Mouse (Mus musculus) heart, embryonic 11.5 days (tissue): Measurements from ENCODE around the gene Enthd1. TPM values are rescaled to one million over a fixed set of nuclear protein-coding genes. Genes with fewer than 3 reads are reported as not detected.

Experiments
- ATAC-seq: fragments of 200-750 bp; cut with Nextera tagmentation; replicated peaks from 2 replicates; pipeline ENCODE4 v1.8.0; 2017; ENCODE audit warnings: moderate library complexity; ENCODE audit not compliant: insufficient number of reproducible peaks, low FRiP score, low TSS enrichment
- H3K27ac ChIP-seq: fragments of 300-500 bp; sonication (generic); 2 replicates; pipeline ENCODE4 v1.5.1; 2014; ENCODE audit warnings: mild to moderate bottlenecking, low read depth, low read length
- H3K27me3 ChIP-seq: fragments of 300-500 bp; sonication (generic); 2 replicates; pipeline ENCODE4 v1.6.1; 2014; ENCODE audit warnings: mild to moderate bottlenecking, low read length, mixed read lengths; ENCODE audit not compliant: control insufficient read depth, insufficient read depth
- H3K36me3 ChIP-seq: fragments of 300-500 bp; sonication (generic); 2 replicates; pipeline ENCODE4 v1.6.1; 2014; ENCODE audit warnings: mild to moderate bottlenecking, low read length, moderate library complexity, mixed read lengths; ENCODE audit not compliant: control insufficient read depth, insufficient read depth
- H3K4me1 ChIP-seq: fragments of 300-500 bp; sonication (generic); 2 replicates; pipeline ENCODE4 v1.6.1; 2014; ENCODE audit warnings: low read length; ENCODE audit not compliant: control insufficient read depth, insufficient read depth
- H3K4me2 ChIP-seq: fragments of 300-500 bp; sonication (generic); 2 replicates; pipeline ENCODE4 v1.6.1; 2014; ENCODE audit warnings: mild to moderate bottlenecking, moderate library complexity
- H3K4me3 ChIP-seq: fragments of 300-500 bp; sonication (generic); 2 replicates; pipeline ENCODE4 v1.5.1; 2014; ENCODE audit warnings: low read depth, low read length
- H3K9ac ChIP-seq: fragments of 300-500 bp; sonication (generic); 2 replicates; pipeline ENCODE4 v1.6.1; 2014; ENCODE audit warnings: mild to moderate bottlenecking, low read depth, low read length, moderate library complexity
- H3K9me3 ChIP-seq: fragments of 300-500 bp; sonication (generic); replicated peaks from 2 replicates; pipeline ENCODE4 v1.6.1; 2016; ENCODE audit warnings: low read length; ENCODE audit not compliant: control insufficient read depth
- WGBS: fragments of 180-500 bp; shearing (Covaris S2); extraction: QIAGEN DNeasy Blood & Tissue Kit; methylation state at CpG from one replicate; pipeline ENCODE4 v1.1.7; 2014; ENCODE audit not compliant: insufficient replicate concordance; 5-methylcytosine and 5-hydroxymethylcytosine counted together
- polyA plus RNA-seq: library from polyadenylated mRNA; unstranded; fragments of >200 nt; fragmentation: Nextera tagmentation; extraction: Ambion mirVana; gene quantifications from 2 replicates; pipeline ENCODE4 v1.2.1, GENCODE M21; 2014

The Enthd1 gene
- polyA plus RNA-seq, 1 experiment from 2014 or later = not detected

DNA sequence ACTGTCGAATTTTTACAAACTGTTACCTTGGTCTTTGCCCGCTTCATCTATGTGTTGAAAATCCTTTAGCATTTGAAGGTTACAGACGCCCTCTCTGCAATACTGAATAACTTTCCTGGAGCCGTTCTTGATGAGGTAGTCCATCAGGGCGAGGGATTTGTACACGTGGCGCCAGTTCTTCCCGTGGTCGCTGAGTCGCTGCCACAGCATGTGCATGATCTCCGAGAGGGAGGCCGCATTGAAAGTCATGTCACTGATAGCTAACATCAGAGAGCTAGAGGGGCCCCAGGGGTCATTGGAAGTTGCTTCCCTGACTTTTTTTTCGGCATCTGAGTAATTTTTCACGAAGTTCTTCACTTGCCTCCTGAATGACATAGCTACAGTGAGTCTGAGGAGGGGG, 5.0 kb downstream of the Enthd1 start:
- WGBS = 39% methylated on average over 14 of the region's 14 CpGs
- no peak overlapping the region for H3K9ac ChIP-seq
- ATAC-seq = no peak
- H3K4me1 ChIP-seq = peaks cover 8% of the 10 kb centered on the region
- H3K4me2 ChIP-seq = peak overlapping the region; percentile 4; the same call in 1 of the 2 replicates
- no peak overlapping the region for H3K27ac ChIP-seq
- no peaks in the 10 kb centered on the region for H3K9me3 ChIP-seq
- peaks cover 4% of the 10 kb centered on the region for H3K27me3 ChIP-seq
- no peak overlapping the region for H3K4me3 ChIP-seq
- no peaks in the 10 kb centered on the region for H3K36me3 ChIP-seq

DNA sequence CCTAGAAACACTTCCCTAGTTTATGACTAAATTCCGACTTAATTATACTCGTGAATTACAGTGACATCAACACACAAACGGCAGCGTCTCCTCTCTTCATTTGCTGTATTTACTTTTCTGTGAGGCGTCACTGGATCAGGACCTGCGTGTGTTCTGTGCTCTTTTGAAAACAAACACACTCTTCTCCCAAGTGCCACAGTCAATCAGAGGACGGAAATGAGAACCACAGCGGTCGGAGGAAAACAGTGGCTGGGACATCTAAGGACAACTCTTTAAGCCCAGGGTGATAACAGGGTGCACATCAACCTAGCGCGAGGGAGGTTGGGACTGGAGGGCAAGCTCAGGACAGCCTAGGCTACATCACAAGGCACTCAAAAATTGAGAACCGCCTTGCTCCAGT, 5.4 kb downstream of the Enthd1 start:
- no peak for ATAC-seq
- 32% methylated on average over 12 of the region's 12 CpGs for WGBS
- Histone ChIP-seq H3K4me1 (peaks cover 8% of the 10 kb centered on the region), H3K4me2 (no peak overlapping the region; the same call in 1 of the 2 replicates), H3K27ac (no peak overlapping the region), H3K4me3 (no peak overlapping the region), H3K9me3 (no peaks in the 10 kb centered on the region), H3K36me3 (no peaks in the 10 kb centered on the region), H3K27me3 (peaks cover 2% of the 10 kb centered on the region; the same call in 1 of the 2 replicates), H3K9ac (no peak overlapping the region)

DNA sequence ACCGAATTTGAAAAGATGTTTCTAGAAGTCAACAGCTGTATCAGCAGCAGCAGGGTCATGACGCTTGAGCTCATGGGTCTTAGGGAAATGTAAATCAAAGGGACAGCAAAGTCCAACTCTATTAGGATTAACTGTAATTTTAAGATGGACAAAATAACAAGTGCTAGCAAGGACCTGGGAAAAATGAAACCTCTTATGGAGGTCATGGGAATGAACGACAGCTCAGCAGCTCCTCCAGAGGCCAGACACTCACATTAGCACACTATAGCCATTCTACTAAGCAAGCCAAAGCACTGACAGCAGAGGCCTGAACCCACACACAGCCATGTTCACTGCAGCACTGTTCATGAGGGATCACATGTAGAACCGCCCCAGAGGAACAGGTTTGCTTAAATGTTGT, 7.2 kb downstream of the Enthd1 start:
- Histone ChIP-seq H3K36me3 (no peaks in the 10 kb centered on the region), H3K27ac (no peak overlapping the region), H3K9me3 (no peaks in the 10 kb centered on the region), H3K27me3 (peaks cover 2% of the 10 kb centered on the region; the same call in 1 of the 2 replicates), H3K4me1 (peaks cover 8% of the 10 kb centered on the region), H3K9ac (no peak overlapping the region), H3K4me3 (no peak overlapping the region), H3K4me2 (no peak overlapping the region)
- 72% methylated on average over 4 of the region's 4 CpGs for WGBS
- no peak for ATAC-seq

DNA sequence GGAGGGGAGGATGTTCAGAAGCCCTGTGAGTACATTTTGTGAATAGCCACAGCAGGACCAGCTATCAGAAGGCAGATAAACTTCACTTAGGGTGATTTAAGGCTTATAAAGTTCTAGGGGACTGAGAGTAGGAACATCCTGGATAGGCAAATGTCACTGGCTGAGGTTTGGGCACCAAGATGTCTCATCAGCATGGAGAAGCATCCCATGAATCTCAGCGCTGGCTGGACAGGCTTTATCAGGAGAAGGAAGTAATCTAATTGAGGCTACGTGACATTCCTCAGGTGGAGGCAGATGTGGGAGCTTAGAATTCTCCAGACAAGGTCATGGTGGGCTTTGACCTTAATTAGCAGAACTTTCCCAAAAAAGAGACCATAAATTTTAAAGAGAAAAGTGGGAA, 8.9 kb downstream of the Enthd1 start:
- no peak overlapping the region for H3K27ac ChIP-seq
- 39% methylated on average over 2 of the region's 2 CpGs for WGBS

DNA sequence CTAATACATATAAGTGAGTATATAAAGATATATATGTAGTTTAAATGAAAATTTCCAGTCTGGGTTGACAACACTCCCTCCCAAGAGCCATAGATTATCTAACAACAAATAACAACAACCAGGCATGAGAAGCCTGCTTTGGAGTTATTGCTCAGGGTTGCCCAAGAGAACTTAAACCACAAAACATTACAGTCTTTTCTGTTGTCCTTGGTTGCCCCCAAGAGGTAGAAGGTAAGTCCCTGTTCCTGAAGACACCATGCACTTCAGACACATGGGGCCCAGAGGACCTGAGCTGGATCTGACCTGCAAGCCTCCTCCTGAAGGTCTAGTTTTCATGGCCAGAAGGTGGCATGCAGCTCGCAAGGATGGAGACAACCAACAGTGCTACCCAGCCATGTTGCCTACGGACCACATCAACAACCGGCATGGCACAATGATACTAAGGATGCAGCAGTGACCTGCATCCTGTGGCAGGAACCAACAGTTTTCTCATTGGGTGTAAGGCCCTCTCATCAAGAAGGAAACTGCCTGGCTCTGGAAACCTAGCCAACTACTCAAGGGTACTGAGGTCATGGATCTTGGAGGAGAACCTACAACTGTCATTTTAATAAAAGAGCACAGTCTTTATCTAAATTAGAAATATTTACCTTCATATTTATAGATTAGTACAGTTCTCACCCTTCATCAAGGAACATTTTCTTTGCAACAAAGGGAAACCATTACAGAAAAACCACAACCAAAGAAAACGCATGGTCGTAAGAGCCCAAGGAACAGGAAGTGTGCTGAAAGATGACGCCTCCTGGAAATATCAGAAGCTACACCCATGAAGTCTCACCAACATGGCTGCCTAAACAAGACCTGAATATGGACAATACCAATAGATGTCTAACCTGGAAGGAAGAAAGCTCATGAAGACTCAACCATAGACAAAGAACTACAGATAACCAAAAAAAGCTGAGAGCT, 9.8 kb downstream of the Enthd1 start:
- ATAC-seq = no peak
- no peak overlapping the region for H3K4me3 ChIP-seq
- no peaks in the 10 kb centered on the region for H3K36me3 ChIP-seq
- no peak overlapping the region for H3K9ac ChIP-seq
- H3K27me3 ChIP-seq = peaks cover 2% of the 10 kb centered on the region; the same call in 1 of the 2 replicates
- no peak overlapping the region for H3K27ac ChIP-seq
- 91% methylated on average over 6 of the region's 6 CpGs for WGBS
- peaks cover 7% of the 10 kb centered on the region for H3K4me1 ChIP-seq
- H3K9me3 ChIP-seq = no peaks in the 10 kb centered on the region
- H3K4me2 ChIP-seq = no peak overlapping the region

More for the DNA sequence above, 8.9 kb downstream of the Enthd1 start:
- H3K9ac ChIP-seq = no peak overlapping the region
- no peaks in the 10 kb centered on the region for H3K9me3 ChIP-seq
- H3K4me1 ChIP-seq = peaks cover 8% of the 10 kb centered on the region
- H3K4me2 ChIP-seq = no peak overlapping the region
- H3K27me3 ChIP-seq = peaks cover 2% of the 10 kb centered on the region; the same call in 1 of the 2 replicates
- H3K36me3 ChIP-seq = no peaks in the 10 kb centered on the region
- no peak overlapping the region for H3K4me3 ChIP-seq
- no peak for ATAC-seq

DNA sequence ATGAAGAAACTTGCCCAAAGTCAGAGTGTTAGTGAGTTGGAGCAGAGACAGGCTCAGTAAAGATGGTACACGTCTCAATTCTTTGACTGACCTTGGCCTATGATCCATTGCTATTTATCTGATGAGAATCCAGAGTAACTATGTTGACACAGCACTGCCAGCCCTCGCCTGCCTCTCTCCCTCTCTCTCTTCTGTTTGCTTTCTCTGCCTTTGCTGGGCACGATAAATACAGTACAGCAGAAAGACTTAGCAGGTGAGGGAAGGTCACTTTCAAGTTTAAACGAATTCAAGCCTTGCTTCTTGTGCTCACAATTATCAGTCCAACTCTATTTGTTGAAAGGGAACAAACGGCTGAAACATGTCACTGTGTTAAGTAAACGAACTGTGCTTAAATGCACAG, 19.5 kb downstream of the Enthd1 start:
- H3K4me2 ChIP-seq = no peak overlapping the region
- no peaks in the 10 kb centered on the region for H3K9me3 ChIP-seq
- no peak for ATAC-seq
- no peak overlapping the region for H3K27ac ChIP-seq
- H3K4me1 ChIP-seq = no peaks in the 10 kb centered on the region
- no peak overlapping the region for H3K9ac ChIP-seq
- WGBS = 57% methylated on average over 6 of the region's 6 CpGs
- no peaks in the 10 kb centered on the region for H3K36me3 ChIP-seq
- peaks cover 2% of the 10 kb centered on the region; the same call in 1 of the 2 replicates for H3K27me3 ChIP-seq
- no peak overlapping the region for H3K4me3 ChIP-seq

DNA sequence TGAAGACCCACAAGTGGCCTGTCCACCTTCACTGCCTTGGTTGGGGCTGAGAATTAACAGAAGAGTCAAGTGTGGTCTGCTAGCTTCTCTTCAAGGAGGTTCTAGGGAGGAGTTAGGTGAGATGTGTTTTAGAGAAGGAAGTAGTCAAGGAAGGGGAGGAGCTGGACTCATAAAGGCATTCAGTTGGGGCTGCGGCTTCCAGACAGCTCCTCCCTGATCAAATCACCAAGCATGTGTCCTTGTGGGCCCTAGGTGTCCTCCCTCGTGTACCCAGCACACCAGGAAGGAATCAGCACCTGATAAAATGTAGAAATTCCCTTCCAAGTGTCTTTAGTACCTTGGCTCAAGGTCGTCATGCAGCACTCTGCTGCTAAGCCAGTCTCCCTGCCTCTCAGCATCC, 20.8 kb downstream of the Enthd1 start:
- H3K9ac ChIP-seq = no peak overlapping the region
- no peaks in the 10 kb centered on the region for H3K9me3 ChIP-seq
- ATAC-seq = no peak
- whole genome bisulfite sequencing = 44% methylated on average over 3 of the region's 3 CpGs
- H3K4me1 ChIP-seq = no peaks in the 10 kb centered on the region
- no peak overlapping the region for H3K4me2 ChIP-seq
- H3K36me3 ChIP-seq = no peaks in the 10 kb centered on the region
- H3K27me3 ChIP-seq = peaks cover 2% of the 10 kb centered on the region; the same call in 1 of the 2 replicates
- H3K27ac ChIP-seq = no peak overlapping the region
- no peak overlapping the region for H3K4me3 ChIP-seq

DNA sequence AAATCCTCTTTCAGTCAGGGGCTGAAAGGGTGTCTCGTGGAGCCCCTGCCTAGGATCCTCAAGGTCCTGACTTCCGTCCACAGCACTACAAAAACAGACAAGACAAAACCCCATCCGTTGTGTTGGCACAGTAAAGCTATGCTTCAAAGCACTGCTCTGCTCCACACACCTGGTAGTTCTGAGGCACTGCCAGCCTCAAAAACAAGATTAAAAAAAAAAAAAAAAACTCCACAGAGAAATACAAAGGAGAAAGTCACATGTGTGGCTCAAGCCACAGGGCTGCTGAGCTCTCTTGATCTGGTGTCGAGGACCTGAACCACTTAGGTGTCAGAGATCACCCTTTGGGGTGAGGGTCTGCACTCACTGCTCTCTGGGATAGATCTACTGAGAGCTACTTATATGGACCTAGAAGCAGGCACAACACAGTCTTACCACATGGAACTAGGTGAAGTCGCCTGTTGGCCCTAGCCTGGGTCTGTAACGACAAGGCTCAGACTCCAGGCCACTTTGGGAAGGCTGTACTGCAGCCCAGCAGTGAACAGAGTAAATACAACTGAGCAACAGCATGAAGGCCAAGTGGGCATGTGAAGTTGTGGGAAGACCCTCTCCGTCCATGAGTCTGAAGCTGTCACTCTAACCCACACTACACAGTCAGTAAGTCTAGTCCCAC, 26.1 kb downstream of the Enthd1 start:
- no peaks in the 10 kb centered on the region for H3K4me1 ChIP-seq
- no peak overlapping the region for H3K4me2 ChIP-seq
- ATAC-seq = no peak
- no peaks in the 10 kb centered on the region for H3K9me3 ChIP-seq
- no peaks in the 10 kb centered on the region for H3K27me3 ChIP-seq
- no peak overlapping the region for H3K4me3 ChIP-seq
- 76% methylated on average over 7 of the region's 7 CpGs for WGBS
- no peak overlapping the region for H3K9ac ChIP-seq
- H3K36me3 ChIP-seq = no peaks in the 10 kb centered on the region
- H3K27ac ChIP-seq = no peak overlapping the region
